Mouse (Mus musculus) c-Kit-positive CD71-positive TER-119-positive erythroid progenitor cells, embryonic 14.5 days (primary cell): ENCODE data around the gene Bcl7b.
A peak's percentile ranks its signal among the peaks of the same experiment; 100 is the strongest.

Experiments
- DNase-seq: peaks from one replicate; pipeline ENCODE4 v3.0.0-alpha.2; 2013; ENCODE audit warnings: low spot score

The Bcl7b gene

GRCm38 (mm10) chr5:135169479-135169878, 1.4 kb downstream of the Bcl7b start:
- no peak for DNase-seq

- DNase-seq: no peak
These were observed 3.7 kb downstream of the Bcl7b start for GRCm38 (mm10) chr5:135171688-135172220.

DNA sequence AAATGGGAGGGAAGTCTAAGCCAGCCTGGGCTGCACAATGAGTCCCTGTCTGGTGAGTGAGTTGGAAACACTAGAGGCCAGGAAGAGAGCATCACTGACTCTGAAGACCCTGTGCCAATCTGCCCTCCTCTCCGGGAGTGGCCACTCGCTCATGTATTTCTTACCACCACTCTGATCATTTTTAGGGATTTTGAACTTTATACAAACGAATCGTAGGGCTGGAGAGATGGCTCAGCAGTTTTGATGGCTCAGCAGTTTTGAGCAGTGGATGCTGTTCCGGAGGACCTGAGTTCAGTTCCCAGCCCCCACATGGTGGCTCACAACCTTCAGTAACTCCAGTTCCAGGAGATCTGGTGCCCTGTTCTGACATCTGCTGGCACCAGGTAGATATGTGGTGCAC, 4.9 kb downstream of the Bcl7b start:
- no peak for DNase-seq

DNA sequence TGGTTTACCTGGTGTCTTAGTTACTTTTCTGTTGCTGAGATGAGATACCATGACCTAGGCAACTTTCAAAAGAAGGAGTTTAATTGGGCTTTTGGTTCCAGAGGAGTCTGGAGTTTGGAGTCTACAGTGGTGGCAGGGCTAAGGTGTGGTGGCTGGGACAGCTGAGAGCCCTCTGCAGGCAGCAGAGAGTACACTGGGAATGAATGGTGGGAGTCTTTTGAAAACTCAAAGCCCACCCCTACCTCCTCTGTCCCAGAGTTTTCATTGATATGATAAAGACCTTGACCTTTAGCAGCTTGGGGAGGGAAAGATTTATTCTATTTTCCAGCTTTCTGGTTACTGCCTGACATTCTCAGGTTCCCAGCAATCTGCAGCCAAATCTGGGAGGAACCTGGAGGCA, 7.0 kb downstream of the Bcl7b start:
- DNase-seq: no peak

DNA sequence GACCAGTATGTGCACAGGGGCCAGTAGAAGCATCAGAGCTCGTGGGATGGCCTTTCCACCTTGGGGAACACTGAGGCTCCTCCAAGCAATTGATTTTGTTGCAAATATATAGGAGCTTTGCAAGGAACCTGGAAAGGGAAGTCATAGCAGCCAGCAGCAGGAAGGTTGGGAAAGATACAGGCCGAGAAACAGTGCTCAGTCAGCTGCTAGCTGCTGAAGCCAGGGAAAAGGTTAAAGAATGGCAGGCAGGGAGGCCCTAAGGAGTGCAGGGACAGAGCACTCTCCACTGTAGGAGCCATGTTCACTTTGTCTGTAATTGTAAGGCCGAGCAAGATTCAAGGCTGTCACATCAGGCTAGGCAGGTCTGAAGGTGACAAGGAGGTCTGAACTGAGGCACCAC, 10.4 kb downstream of the Bcl7b start:
- no peak for DNase-seq

DNA sequence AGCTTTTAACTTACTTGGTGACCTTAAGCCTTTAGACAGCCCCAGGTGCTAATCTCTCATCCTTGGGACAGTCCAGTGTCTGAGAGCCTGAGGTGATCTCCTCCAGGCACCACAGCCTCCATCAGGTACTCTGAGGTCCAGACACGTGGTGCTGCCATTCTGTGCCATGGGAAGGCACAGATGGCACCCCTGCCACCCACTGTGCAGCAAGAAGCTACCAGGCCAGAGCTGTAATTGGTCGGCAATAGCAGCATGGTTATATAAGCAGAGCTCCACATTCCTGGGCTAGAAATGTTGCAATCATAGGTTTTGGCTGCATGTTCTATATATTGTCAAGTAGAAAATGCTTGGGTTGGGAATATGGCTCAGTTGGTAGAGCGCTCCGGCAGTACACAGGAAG, 10.9 kb downstream of the Bcl7b start:
- DNase-seq: no peak

DNA sequence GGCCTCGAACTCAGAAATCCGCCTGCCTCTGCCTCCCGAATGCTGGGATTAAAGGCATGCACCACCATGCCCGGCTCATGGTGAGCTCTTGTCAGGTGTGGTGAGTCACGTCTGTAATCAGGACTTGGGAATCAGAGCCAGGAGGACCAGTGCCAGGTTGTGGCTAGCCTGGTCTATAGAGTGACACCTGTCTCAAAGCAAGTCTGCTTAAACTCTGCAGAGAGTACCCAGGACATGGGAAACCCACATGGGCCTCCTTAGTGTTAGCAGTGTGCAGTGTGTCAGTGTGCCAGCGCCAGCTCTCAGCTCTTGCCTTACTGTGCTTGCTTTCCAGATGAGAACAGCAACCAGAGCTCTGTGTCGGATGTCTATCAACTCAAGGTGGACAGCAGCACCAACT, 11.5 kb downstream of the Bcl7b start:
- no peak for DNase-seq

DNA sequence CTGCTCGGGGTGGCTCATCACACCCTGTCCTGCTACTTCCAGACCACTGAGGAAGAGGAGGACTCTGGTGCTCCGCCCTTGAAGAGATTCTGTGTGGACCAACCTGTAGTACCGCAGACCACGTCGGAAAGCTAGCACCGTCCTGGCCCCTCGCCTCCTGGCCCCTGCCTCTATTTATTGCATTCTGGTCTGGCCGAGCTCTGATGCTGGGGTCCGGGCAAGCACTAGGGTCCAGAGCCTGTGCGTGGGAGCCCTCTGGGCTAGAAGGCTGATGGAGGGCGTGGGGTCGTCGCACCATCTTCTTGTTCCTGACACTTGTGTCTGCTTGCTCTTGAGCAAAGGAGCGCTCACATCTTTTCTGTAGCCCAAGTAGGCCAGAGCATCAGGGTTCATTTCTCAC, 12.7 kb downstream of the Bcl7b start:
- DNase-seq: no peak

- DNase-seq: no peak
These were observed 13.7 kb downstream of the Bcl7b start for GRCm38 (mm10) chr5:135181776-135182175.

DNA sequence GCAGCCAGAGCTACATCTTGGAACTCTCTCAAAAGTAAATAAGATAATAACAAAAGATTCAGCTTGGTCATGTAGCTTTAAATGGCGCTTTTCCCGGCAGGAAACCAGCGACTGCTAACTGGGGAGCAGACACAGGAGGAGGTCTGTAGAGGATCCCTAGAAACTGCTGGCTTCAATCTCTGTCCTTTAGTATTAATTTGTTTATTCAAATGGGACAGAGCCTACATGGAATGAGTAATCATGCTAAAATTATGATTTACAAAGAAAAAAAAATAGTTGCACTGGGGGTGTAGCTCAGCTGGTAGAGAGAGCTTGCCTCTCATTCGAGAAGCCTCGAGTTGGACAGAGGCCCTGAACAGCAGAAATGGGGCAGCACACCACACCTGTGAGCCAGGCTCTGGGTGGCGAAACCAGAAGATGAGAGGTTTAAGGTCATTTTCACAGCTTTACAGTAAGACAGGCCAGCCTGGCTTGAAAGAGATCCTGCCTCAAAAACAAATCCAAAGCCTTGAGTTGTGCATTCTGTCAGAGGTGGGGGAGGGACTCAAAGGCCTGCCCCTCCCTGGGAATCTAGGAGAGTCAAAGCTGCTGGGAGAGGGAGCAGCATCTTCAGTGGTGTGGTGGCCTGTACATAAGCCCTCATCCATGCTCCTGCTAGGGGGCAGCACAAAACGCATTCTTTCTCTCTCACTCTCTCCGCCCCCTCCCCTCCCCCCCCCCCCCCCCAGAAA, 15.2 kb downstream of the Bcl7b start:
- DNase-seq: no peak

DNA sequence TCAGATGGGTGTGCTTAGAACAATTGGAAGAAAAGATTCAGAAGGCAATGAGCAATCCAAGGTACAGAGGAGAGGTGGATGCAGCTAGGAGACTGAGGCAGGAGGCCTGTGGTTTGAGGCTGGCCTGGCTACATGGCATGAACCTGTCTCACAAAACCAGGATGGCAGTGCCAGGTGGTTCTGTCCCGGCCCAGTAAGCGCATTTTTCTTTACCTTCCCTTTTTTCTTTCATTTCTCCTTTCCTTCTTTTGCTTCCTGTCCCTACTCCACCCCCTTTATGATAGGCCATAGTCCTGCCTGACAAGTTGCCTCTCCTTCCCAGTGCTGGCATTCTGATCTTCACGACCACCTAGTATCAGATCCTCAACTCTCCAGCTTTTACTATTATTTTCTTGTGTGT, 16.9 kb downstream of the Bcl7b start:
- no peak for DNase-seq

GRCm38 (mm10) chr5:135185596-135185995, 17.5 kb downstream of the Bcl7b start:
- DNase-seq: peak; percentile 70

GRCm38 (mm10) chr5:135186231-135186620, 18.1 kb downstream of the Bcl7b start:
- no peak for DNase-seq

DNA sequence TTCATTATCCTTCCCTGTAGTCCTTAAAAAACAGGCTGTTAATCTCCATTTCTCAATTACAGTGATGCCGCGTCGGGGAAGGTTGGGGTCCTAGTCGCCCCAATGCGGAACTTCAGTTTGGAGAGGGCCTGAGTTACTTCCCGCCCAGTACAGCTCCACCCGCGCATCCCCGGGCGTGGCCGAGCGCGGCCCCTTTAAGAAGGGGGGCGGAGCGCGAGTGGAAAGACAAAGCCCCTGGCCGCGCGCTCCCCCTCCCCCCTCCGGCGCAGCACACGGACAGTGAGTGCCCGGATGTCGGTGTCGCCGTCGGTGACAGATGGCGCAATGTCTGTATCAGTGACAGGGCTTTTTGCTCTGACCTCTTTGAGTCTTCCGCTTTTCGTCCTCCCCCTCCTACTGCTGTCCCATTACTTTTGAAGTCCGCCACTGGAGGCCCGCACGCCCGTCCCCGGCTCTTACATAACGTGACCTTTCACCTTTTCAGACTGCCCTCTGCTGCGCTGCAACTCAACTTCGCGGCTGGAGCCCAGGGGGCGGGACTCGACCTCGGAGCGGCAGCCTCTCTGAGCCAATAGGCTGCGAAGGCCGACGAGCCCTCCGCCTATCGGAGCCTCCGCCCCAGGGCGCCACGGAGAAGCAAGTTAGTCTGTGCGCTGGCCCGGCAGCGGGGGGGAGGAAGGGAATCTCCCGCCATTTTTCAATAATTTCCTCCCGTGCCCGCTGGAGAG, 18.7 kb downstream of the Bcl7b start, which contains the start of gene Baz1b:
Gene Baz1b (plus strand): TSS at position 644 of the 728 bp plus-strand sequence.
- peak; percentile 94 for DNase-seq

DNA sequence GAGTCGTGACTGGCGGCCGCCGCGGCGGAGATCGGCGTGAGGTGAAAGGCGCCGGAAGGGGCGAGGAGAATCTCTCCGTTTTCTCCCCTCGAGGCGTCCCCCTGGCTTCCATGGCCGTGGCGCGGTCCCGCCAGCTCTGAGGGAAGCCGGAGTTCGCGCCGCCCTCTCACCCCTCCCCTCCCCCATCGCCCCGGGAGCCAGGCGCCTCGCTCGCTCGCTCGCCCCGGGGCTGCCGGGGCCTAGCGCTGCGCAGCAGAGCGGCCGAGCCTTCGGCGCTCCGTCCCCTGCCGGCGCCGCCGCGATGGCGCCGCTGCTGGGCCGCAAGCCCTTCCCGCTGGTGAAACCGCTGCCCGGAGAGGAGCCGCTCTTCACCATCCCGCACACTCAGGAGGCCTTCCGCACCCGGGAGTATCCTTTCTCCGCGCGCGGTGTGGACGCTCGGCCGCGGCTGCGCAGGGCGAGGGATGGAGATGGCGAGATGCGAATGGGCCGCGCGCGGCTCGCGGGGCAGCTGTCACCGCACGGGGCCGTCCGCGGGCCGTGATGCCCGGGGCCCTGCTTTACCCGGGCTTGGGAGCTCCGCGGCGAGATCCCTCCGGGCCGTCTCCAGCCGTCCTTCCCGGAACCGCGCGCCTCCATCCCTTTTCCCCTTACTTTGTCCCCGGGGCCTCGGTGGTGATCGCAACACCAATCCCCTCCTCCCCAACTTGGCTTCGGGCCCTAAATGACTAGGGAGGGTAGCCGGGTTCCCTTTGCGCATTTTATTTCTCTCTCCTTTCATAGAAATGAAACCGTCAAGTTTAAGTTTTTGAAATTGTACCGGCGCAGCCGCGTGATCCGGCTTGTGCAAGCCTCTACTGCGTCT, 19.5 kb downstream of the Bcl7b start:
- no peak for DNase-seq

GRCm38 (mm10) chr5:135188214-135188554, 20.1 kb downstream of the Bcl7b start:
- no peak for DNase-seq

DNA sequence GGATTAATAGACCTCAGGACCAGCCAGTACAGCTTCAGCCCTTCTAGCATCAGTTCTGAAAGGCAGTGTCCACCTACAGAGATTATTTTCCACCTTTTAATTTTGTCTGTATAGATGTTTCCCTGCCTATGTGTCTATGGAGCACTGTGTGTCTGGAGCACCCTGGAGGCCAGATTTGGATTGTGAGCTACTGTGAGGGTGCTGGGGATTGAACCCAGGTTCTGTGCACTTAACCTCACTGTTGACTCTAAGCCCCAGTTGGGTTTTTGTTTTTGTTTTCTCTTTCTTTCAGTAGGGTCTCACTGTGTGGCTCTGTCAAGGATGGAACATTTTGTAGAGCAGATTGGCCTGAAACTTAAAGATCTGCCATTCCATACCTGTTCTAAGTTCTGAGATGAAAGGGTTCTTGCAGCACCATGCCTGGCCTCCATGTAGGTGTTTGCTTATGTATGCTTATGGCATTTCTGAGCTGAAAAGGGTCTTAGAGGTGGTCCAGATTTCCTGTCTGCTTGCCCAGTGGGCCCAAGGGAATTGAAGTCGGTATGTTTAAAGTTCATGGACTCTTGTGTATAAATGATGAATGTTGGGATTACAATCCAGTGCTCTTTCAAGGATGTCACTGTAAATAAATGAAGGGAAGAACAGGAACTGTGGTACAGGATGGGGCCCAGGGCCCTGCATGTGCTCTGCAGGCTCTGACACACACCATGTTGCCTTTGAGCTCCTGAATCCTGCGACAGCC, 21.4 kb downstream of the Bcl7b start:
- no peak for DNase-seq

DNA sequence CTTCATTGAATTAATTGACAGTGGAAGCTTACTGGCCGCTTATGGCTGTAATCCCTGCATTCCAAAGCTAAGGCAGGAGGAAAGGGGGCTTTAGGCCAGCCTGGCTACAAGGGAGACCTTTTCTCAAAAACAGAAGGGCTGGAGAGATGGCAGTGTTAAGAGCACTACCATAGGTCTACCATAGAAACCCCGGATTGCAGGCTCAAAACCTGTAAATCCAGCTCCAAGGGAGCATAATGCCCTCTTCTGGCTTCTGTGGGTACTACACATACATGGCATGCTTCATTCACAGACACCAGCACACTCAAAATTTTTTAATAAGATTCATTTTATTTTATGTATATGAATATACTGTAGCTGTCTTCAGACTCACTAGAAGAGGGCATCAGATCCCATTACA, 23.5 kb downstream of the Bcl7b start:
- peak; percentile 70 for DNase-seq

DNA sequence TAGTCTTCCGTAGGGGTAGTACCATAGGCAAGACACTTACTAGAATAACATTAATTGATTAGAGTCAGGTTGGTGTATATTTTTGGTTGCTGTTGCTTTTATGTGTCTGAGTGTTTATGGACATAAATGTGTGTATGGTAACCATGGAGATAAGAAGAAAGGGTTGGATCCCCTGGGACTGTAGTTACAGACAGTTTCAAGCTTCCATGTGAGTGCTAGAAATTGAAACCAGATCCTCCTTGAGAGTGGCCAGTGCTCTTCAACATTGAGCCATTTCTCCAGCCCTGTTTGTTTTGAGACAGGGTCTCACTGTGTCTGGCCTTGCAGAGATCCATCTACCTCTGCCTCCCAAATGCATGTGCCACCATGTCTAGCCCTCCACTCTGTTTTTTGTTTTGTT, 24.3 kb downstream of the Bcl7b start:
- DNase-seq: no peak

DNA sequence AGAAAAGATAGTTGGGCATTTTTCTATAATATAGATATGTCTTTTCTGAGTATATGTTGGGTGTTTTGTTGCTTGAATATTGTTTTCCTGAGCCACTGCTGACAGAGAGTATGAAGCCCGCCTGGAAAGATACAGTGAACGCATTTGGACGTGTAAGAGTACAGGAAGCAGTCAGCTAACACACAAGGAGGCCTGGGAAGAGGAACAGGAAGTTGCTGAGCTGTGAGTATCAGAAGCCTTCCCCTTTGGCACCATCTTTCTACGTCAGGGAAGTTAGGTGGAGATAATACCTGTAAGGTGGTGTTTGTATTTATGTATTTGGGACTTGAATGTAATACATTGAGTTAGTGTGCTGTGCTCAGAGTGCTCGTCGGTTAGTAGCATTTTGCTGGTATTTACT, 28.3 kb downstream of the Bcl7b start:
- DNase-seq: no peak

DNA sequence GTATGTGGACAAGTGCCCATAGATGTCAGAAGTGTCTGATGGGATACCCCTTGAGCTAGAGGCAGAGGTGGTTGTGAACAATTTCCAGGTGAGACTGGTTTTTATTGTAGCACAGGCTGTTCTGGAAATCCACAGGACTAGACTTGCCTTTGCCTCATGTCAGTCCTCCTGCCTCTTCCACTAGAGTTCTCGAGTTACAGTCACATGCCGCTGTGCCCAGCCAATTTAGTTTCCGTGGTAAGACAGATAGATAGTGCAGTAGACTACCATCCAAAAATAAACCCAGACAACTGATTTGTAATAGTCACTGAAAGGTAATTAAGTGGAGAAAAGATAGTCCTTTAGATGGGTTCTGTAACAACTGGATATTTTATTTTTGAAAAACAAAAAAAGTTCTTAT, 34.7 kb downstream of the Bcl7b start:
- DNase-seq: no peak

DNA sequence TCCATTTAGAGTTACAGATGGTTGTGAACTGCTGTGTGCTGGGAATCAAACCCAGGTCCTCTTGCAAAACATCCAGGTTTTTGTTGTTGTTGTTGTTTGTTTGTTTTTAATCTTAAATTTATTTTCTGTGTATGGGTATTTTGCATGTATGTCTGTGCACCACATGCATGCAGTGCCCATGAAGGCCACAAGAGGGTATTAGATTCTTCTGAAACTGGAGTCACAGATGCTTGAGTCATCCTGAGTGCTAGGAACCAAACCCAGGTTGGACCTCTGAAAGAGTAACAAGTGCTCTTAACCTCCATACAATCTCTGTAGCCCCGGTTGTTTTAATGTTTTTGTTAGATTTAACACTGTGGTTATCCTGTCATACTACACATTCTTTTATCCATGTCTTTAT, 40.1 kb downstream of the Bcl7b start:
- no peak for DNase-seq
